10 mouse cellular contexts compared by ENCODE assay signal in genomic region chr1:194878440-194878839, GRCm38 (mm10).
DNase-seq lines count a peak whose midpoint lies in the region; ATAC-seq and TF ChIP-seq lines count a peak whose summit lies in the region.
"Had no signal": no experiment of that assay in that cellular context is flagged by ENCODE, and none has a peak within 500 bp of the region (broad histone marks: within the 10 kb centered on the region; RNA-seq: fewer than 3 reads in every experiment).

No protein-coding gene starts in this region.

- H3K36me3 ChIP-seq in embryonic facial prominence, embryonic 14.5 days (ENCODE audit: control insufficient read depth, insufficient read depth, low read length) = no peaks in the 10 kb centered on the region
- no peaks in the 10 kb centered on the region for H3K36me3 ChIP-seq in embryonic facial prominence, embryonic 10.5 days (replicated peaks)
- no peaks in the 10 kb centered on the region for H3K36me3 ChIP-seq in stomach, postnatal 0 days (ENCODE audit: control insufficient read depth, insufficient read depth, low read length)
- no peaks in the 10 kb centered on the region for H3K36me3 ChIP-seq in hindbrain, embryonic 13.5 days
- H3K36me3 ChIP-seq: heart, embryonic 13.5 days; limb, embryonic 12.5 days had no signal

- no peak overlapping the region for H3K4me2 ChIP-seq in embryonic facial prominence, embryonic 14.5 days (ENCODE audit: low read depth, low read length)
- H3K4me2 ChIP-seq in stomach, postnatal 0 days (replicated peaks; ENCODE audit: low read depth) = no peak overlapping the region
- no peak overlapping the region for H3K4me2 ChIP-seq in hindbrain, embryonic 13.5 days
- H3K4me2 ChIP-seq: limb, embryonic 12.5 days had no signal

- no peaks in the 10 kb centered on the region for H3K9me3 ChIP-seq in embryonic facial prominence, embryonic 14.5 days (ENCODE audit: control insufficient read depth, low read length)
- H3K9me3 ChIP-seq in embryonic facial prominence, embryonic 10.5 days = no peaks in the 10 kb centered on the region
- H3K9me3 ChIP-seq in stomach, postnatal 0 days (ENCODE audit: control insufficient read depth, low read length) = no peaks in the 10 kb centered on the region
- no peaks in the 10 kb centered on the region for H3K9me3 ChIP-seq in hindbrain, embryonic 13.5 days
- H3K9me3 ChIP-seq: heart, embryonic 13.5 days; limb, embryonic 12.5 days had no signal

- H3K4me3 ChIP-seq in embryonic facial prominence, embryonic 14.5 days (ENCODE audit: low read depth, low read length) = no peak overlapping the region
- H3K4me3 ChIP-seq in embryonic facial prominence, embryonic 10.5 days = no peak overlapping the region
- no peak overlapping the region for H3K4me3 ChIP-seq in stomach, postnatal 0 days (ENCODE audit: low read depth, low read length)
- no peak overlapping the region for H3K4me3 ChIP-seq in hindbrain, embryonic 13.5 days
- H3K4me3 ChIP-seq: heart, embryonic 13.5 days; limb, embryonic 12.5 days had no signal

- intact Hi-C loops in heart, postnatal 36 days (cut with DNase I) = loop anchor here (2.0 to 5.0 kb wide), 3 partner anchors 42 to 254 kb away; partner anchors contain the start of gene Cr1l

- no peak for TF ChIP-seq EP300 in stomach, postnatal 0 days (optimal IDR thresholded peaks at IDR 0.05)

- no peak overlapping the region for H3K27ac ChIP-seq in embryonic facial prominence, embryonic 14.5 days (replicated peaks; ENCODE audit: low read depth, low read length)
- H3K27ac ChIP-seq in embryonic facial prominence, embryonic 10.5 days (replicated peaks) = no peak overlapping the region
- H3K27ac ChIP-seq in stomach, postnatal 0 days (replicated peaks) = no peak overlapping the region
- no peak overlapping the region for H3K27ac ChIP-seq in hindbrain, embryonic 13.5 days
- H3K27ac ChIP-seq: limb, embryonic 12.5 days had no signal

- WGBS in embryonic facial prominence, embryonic 14.5 days = 66% methylated on average over 2 of the region's 2 CpGs
- 79% methylated on average over 2 of the region's 2 CpGs for WGBS in embryonic facial prominence, embryonic 10.5 days
- WGBS in stomach, postnatal 0 days = 56% methylated on average over 2 of the region's 2 CpGs
- WGBS in hindbrain, embryonic 13.5 days = 66% methylated on average over 2 of the region's 2 CpGs

- no peak for ATAC-seq in embryonic facial prominence, embryonic 14.5 days (ENCODE audit: low read depth)
- ATAC-seq in erythroblast, adult 5-6 weeks (replicated peaks; ENCODE audit: low FRiP score, poor library complexity, severe bottlenecking) = no peak
- ATAC-seq in stomach, postnatal 0 days (ENCODE audit: low FRiP score, low TSS enrichment) = no peak
- ATAC-seq in hindbrain, embryonic 13.5 days (ENCODE audit: low FRiP score) = no peak

- peak; percentile 38 for DNase-seq in embryonic facial prominence, embryonic 14.5 days (ENCODE audit: low spot score)
- no peak for DNase-seq in embryonic facial prominence, embryonic 10.5 days (ENCODE audit: low spot score)
- DNase-seq in urinary bladder, postnatal 25 days (ENCODE audit: low spot score) = peak; percentile 31
- DNase-seq in urinary bladder, adult 2 months (ENCODE audit: low spot score) = no peak
- DNase-seq in heart, postnatal 36 days = peak; percentile 21 to 34
- DNase-seq in stomach, postnatal 0 days (ENCODE audit: low spot score) = no peak

- no peaks in the 10 kb centered on the region for H3K4me1 ChIP-seq in embryonic facial prominence, embryonic 14.5 days (ENCODE audit: control insufficient read depth, insufficient read depth, low read length)
- H3K4me1 ChIP-seq in embryonic facial prominence, embryonic 10.5 days = peaks cover 8% of the 10 kb centered on the region
- H3K4me1 ChIP-seq in stomach, postnatal 0 days (replicated peaks; ENCODE audit: control insufficient read depth, insufficient read depth) = no peaks in the 10 kb centered on the region; the same call in 1 of the 2 replicates
- H3K4me1 ChIP-seq in hindbrain, embryonic 13.5 days (replicated peaks) = peaks cover 7% of the 10 kb centered on the region
- H3K4me1 ChIP-seq: limb, embryonic 12.5 days had no signal

- no peak for TF ChIP-seq CTCF in stomach, postnatal 0 days (IDR thresholded peaks at IDR 0.05; ENCODE audit: low read depth)

- H3K9ac ChIP-seq in embryonic facial prominence, embryonic 14.5 days (ENCODE audit: low read depth, low read length) = no peak overlapping the region
- H3K9ac ChIP-seq in stomach, postnatal 0 days (ENCODE audit: low read length) = no peak overlapping the region
- no peak overlapping the region for H3K9ac ChIP-seq in hindbrain, embryonic 13.5 days
- H3K9ac ChIP-seq: limb, embryonic 12.5 days had no signal

- no peaks in the 10 kb centered on the region for H3K27me3 ChIP-seq in embryonic facial prominence, embryonic 14.5 days (replicated peaks; ENCODE audit: control insufficient read depth, insufficient read depth, low read length)
- H3K27me3 ChIP-seq in embryonic facial prominence, embryonic 10.5 days (replicated peaks; ENCODE audit: low read depth, poor library complexity, severe bottlenecking) = 0 out of 2 replicates have a peak, but pooled peaks cover 4% of the 10 kb centered on the region
- no peaks in the 10 kb centered on the region for H3K27me3 ChIP-seq in stomach, postnatal 0 days (ENCODE audit: control insufficient read depth, insufficient read depth, low read length)
- H3K27me3 ChIP-seq in hindbrain, embryonic 13.5 days = no peaks in the 10 kb centered on the region
- H3K27me3 ChIP-seq: heart, embryonic 13.5 days had no signal

Comparison
In these comparisons a context has a peak if more than half of its experiments do, and no peak if none do; other contexts are left out.
1. DNase-seq: peak in embryonic facial prominence, embryonic 14.5 days (single experiment), urinary bladder, postnatal 25 days (single experiment) and heart, postnatal 36 days (2 of 2); none in embryonic facial prominence, embryonic 10.5 days (single experiment), urinary bladder, adult 2 months (single experiment) and stomach, postnatal 0 days (single experiment).